Mouse (Mus musculus) adrenal gland, adult 2 months (tissue): Measurements from ENCODE around the gene Gm17657. TPM values are rescaled to one million over a fixed set of nuclear protein-coding genes. Genes with fewer than 3 reads are reported as not detected.
"Not testable (repeated sequence)": the region's sequence is repeated elsewhere in the genome, so short reads cannot be mapped to it uniquely, and the experiment has no call there.

Experiments used
- DNase-seq: peaks from one replicate; pipeline ENCODE4 v3.0.0; 2021
- polyA plus RNA-seq: library from polyadenylated mRNA; depleted of rRNA; stranded (reverse); fragments of >200 nt; gene quantifications from 2 replicates; pipeline ENCODE4 v1.2.3, GENCODE M21; 2012
- total RNA-seq, 2 experiments: library from RNA; stranded (reverse); gene quantifications; 2 replicates each; pipeline ENCODE4 v1.2.3; 2021

Gm17657 gene
- total and polyA plus RNA-seq, 3 experiments = not detected

GRCm38 (mm10) chr17:29545241-29545640, 4.2 kb downstream of the Gm17657 start:
- DNase-seq = no peak

DNA sequence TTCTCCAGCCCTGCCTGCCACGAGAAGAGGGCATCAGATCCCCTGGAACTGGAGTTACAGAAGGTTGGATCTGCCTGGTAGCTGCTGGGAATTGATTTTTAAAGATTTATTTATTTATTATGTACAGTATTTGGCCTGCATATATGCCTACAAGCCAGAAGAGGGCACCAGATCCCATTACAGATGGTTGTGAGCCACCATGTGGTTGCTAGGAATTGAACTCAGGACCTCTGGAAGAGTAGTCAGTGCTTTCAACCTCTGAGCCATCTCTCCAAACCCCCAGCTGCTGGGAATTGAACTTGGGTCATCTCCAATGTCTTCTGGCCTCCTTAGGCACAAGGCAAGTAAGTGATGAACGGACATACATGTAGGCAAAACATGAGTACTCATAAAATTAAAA, 5.4 kb downstream of the Gm17657 start:
- no peak for DNase-seq

- DNase-seq = no peak
Observed at GRCm38 (mm10) chr17:29542831-29543690, 6.4 kb downstream of the Gm17657 start.

DNA sequence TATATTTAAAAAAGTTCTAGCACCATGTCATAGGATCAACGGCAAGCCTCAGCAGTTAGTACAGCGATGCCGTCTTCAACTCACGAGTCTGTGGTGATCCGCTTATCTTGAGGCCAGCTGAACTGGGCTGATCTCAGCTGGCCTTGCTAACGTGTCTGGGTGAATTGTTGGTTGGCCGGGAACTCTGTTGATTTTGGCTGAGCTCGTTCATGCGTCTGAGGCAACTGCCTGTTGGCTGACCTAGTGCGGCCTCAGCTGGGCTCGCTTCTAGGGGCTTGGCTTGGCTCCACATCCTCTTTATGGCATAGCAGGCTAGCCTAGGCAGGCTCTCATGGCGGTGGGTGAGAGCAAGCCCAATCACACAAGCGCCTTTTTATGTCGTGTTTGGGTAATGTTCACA, 8.0 kb downstream of the Gm17657 start:
- DNase-seq = peak; percentile 93

DNA sequence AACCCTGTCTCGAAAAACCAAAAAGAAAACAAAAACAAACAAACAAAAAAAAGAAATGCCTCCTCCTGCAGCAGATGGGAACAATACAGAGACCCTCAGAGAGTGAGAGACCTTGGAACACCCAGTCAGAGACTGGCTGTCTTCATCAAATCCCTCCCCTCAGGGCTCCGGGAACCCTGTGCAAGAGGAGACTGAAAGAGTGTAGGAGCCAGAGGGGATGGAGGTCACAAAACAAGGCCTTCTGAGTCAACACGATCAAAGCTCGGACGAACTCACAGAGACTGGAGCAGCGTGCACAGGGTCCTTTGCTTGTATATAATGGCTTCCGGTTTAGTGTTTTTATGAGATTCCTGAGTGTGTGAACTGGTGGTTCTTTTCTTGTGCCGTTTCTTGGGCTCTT, 9.0 kb downstream of the Gm17657 start:
- peak; percentile 62 for DNase-seq

GRCm38 (mm10) chr17:29533866-29534265, 15.6 kb downstream of the Gm17657 start:
- no peak for DNase-seq

- DNase-seq = no peak
Observed at GRCm38 (mm10) chr17:29531757-29532384, 17.6 kb downstream of the Gm17657 start.

DNA sequence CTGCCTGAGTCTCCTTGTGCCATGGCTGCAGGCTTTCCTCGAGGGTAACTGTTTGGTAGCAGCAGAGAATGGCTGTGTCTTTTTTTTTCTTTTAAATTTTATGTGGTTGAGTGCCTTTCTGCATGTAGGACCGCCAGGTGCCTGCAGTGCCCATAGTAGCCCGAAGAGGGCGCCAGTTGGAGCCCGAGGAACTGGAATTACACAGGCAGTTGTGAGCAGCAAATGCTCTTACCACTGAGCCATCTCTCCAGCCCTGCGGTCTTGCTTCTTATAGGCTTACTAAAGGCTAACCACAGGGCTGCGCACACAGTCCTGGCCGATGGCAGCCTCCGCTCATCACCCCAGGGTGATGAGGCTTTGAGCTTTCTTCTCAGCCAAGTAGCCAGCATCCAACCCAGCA, 18.2 kb downstream of the Gm17657 start:
- no peak for DNase-seq

DNA sequence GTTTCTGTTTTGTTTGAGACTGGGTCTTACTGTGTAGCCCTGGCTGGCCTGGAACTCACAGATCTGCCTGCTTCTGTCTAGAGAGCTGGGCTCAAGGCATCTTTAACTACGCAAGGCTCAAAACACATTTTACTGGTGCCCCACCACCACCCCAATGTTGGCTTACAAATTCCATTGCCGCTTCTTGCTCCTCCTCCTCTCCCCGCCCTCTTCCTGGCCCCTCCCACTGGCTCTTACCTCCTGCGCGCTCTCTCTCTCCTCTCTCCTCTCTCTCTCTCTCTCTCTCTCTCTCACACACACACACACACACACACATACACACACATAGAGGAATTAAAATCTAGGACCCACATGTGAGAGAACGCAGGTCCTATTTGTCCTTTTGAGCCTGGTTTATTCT, 18.9 kb downstream of the Gm17657 start:
- DNase-seq = no peak

DNA sequence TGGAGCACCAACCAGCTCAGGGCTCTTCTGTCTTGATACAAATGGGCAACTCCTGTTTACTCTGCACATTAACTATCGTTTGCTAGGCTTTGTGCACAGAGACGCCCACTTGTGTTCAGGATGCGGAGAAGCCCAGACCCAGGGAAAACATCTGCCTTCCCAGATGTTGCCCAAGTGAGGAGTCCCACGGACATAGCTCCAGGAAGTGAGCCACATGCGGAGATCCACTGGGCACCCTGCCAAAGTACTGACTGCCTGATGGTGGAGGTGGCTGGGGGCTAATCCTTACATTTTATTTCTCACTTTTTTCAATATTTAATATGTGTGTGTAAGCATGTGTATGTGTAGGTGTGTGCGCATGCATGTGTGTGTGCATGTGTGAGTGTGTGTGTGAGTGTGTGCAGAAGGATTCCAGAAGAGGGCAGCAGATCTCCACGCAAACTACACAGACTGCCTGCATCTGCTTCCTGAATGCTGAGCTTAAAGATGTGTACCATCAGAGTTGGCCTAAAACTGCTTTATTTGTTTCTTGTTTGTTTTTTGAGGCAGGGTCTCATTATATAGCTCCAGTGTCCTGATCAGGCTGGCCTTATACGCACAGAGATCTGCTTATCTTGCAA, 20.8 kb downstream of the Gm17657 start:
- no peak for DNase-seq

DNA sequence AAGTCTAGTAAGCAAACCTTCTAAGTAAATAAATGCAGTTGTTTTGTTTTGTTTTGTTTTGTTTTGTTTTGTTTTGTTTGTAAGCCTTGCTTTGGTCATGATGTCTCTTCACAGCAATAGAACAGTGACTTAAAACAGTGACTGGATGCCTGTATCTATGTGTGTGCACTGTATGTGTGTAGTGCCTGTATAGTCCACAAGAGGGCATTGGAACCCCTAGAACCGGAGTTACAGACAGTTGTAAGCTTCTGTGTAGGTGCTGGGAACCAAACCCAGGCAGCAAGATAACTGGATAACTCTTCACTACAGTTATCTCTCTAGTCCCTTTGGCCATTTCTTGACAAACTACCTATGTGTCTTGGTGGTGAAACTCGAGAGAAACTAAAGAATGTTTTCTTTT, 23.8 kb downstream of the Gm17657 start:
- DNase-seq = no peak

- DNase-seq = no peak
Observed at GRCm38 (mm10) chr17:29519731-29520130, 29.7 kb downstream of the Gm17657 start.

DNA sequence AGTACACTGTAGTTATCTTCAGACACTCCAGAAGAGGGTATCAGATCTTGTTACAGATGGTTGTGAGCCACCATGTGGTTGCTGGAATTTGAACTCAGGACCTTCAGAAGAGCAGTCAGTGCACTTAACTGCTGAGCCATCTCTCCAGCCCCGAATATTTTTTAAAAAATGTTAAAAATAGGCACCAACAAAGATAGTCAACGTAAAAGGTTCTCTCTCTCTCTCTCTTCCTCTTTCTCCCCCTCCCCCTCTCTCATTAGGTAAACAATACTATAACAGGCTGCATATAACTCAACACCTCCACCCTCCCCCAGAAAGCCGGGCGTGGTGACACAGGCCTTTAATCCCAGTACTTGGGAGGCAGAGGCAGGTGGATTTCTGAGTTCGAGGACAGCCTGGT, 30.8 kb downstream of the Gm17657 start:
- not testable (repeated sequence) for DNase-seq

- DNase-seq = peak; percentile 82
Observed at GRCm38 (mm10) chr17:29514435-29514834, 35.0 kb downstream of the Gm17657 start.

DNA sequence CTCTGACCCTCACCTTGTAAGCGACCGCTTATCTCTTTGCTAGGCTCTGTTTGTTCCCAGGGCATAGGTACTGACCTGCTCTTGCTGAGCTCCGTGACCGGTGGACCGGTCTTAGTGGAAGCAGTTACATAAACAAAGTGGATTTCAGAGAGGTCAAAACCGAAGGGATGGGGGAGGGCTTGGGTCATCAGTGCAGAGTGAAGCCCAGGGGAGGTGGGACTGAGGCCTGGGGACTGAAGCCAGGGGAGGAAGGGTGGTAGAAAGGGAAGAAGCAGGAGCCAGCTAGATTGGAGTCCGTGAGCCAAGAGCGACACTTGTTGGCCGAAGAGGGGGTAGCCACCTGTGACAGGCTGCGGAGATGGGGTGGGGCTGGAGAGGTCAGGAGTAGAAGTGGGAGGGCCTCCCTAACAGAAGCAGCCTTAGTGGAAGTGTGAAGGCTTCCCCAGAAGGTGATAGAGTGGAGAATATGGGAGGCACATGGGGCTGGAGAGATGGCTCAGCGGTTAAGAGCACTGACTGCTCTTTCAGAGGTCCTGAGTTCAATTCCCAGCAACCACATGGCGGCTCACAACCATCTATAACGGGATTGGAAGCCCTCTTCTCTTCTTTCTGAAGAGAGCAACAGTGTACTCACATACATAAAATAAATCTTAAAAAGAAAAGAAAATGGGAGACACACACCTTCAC, 36.3 kb downstream of the Gm17657 start:
- peak; percentile 80 for DNase-seq

DNA sequence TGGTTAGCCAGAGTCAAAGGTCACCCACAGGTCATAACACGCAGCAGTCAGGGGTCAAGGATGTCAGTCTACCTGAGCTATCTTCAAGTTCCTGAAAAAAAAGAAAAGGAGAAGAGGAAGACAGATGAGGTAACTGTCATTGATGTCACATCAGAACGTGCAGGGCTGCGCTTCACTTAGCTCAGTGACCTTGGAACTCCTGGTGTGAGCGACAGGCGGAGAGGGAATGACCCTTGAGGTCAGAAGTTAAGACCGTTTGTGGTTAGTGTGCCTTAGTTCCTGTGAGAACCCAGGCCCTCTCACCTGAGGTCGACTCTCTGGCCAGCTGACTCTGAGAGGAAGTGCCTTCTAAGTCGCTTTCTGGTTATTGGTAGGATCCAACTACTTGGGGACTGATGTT, 38.7 kb downstream of the Gm17657 start:
- no peak for DNase-seq

DNA sequence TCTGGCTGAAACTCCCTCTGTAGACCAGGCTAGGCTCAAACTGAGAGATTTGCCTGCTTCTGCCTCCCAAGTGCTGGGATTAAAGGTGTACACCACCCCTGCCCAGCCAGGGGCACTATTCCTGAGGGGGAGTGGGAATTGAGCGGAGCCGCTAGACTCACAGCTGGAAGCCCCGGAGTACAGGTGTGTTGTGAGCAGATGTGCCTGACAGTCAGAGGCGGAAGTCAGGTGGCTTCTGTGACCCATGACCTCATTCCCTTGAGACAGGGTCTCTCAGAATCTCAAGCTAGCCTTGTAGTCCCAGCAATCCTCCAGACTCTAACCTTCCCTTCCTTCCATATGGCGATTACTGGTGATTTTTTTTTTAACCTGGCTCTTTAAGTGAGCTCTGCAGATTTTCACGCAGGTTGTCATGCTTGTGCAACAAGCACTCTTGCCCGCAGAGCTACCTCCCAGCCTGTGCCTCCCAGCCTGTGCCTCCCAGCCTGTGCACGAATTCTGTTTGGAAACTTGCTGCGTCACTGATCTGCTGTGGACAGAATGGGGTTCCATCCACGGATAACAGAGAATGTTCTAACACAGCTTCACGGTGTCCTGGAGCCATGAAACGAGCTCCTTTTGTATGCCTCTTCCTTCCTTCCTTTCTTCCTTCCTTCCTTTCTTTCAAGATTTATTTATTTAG, 40.4 kb downstream of the Gm17657 start:
- DNase-seq = no peak

GRCm38 (mm10) chr17:29503700-29504099, 45.7 kb downstream of the Gm17657 start:
- no peak for DNase-seq

GRCm38 (mm10) chr17:29502669-29503665, 46.5 kb downstream of the Gm17657 start:
- DNase-seq = no peak

DNA sequence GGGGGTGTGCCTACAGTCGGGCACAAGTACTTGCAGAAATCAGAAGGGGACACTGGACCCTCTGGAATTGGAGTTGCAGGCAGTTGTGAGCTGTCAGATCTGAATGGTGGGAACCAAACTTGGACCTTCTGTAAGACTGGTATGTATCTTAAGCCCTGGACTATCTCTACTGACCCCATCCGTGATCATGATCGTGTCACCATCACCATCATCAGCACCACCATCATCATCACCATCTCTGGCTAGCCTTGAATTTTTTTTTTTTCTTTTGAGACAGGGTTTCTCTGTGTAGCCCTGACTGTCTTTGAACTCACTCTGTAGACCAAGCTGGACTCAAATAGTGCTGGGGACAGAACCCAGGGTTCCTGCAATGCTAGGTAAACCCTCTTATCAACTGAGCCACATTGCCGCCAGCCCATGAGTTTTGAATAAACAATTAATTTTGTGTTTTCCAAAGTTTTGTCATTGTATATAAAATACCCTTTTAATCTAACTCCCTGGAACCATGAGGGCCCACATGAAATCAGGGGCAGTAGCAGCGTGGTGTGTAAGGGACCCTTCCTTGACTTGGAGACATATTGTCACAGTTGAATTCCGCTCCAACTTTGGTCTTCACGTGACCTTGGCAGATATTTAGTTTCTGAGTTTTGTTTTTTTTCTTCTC, 47.3 kb downstream of the Gm17657 start:
- DNase-seq = no peak
